Mouse (Mus musculus) forebrain, embryonic 12.5 days (tissue): ENCODE measurements around the gene Rpl37a. TPM values are rescaled to one million over a fixed set of nuclear protein-coding genes. Genes with fewer than 3 reads are reported as not detected.

Experiments
- ATAC-seq: fragments of 200-750 bp; cut with Nextera tagmentation; 2 replicates; pipeline ENCODE4 v1.8.0; 2017; ENCODE audit warnings: moderate TSS enrichment; ENCODE audit not compliant: low FRiP score
- H3K27ac ChIP-seq: fragments of 300-500 bp; sonication (generic); 2 replicates; pipeline ENCODE4 v1.5.1; 2016; ENCODE audit warnings: mild to moderate bottlenecking
- H3K27me3 ChIP-seq: fragments of 300-500 bp; sonication (generic); 2 replicates; pipeline ENCODE4 v1.6.1; 2016; ENCODE audit warnings: mild to moderate bottlenecking
- H3K36me3 ChIP-seq: fragments of 300-500 bp; sonication (generic); replicated peaks from 2 replicates; pipeline ENCODE4 v1.6.1; 2016; ENCODE audit warnings: mild to moderate bottlenecking
- H3K4me1 ChIP-seq: fragments of 300-500 bp; sonication (generic); 2 replicates; pipeline ENCODE4 v1.6.1; 2016
- H3K4me2 ChIP-seq: fragments of 300-500 bp; sonication (generic); 2 replicates; pipeline ENCODE4 v1.6.1; 2016; ENCODE audit warnings: mild to moderate bottlenecking, moderate library complexity
- H3K4me3 ChIP-seq: fragments of 300-500 bp; sonication (generic); replicated peaks from 2 replicates; pipeline ENCODE4 v1.5.1; 2016; ENCODE audit warnings: mild to moderate bottlenecking
- H3K9ac ChIP-seq: fragments of 300-500 bp; sonication (generic); 2 replicates; pipeline ENCODE4 v1.6.1; 2016; ENCODE audit warnings: mild to moderate bottlenecking
- H3K9me3 ChIP-seq: fragments of 300-500 bp; sonication (generic); 2 replicates; pipeline ENCODE4 v1.6.1; 2016
- WGBS: fragments of 180-500 bp; shearing (Covaris S2); methylation state at CpG from one replicate; pipeline ENCODE4 v1.1.7; 2016; 5-methylcytosine and 5-hydroxymethylcytosine counted together
- polyA plus RNA-seq: library from polyadenylated mRNA; unstranded; fragments of >200 nt; fragmentation: Nextera tagmentation; extraction: Ambion mirVana; gene quantifications from 2 replicates; pipeline ENCODE4 v1.2.1, GENCODE M21; 2016

Rpl37a gene
- polyA plus RNA-seq, 1 experiment from 2014 or later: 1,461 TPM

DNA sequence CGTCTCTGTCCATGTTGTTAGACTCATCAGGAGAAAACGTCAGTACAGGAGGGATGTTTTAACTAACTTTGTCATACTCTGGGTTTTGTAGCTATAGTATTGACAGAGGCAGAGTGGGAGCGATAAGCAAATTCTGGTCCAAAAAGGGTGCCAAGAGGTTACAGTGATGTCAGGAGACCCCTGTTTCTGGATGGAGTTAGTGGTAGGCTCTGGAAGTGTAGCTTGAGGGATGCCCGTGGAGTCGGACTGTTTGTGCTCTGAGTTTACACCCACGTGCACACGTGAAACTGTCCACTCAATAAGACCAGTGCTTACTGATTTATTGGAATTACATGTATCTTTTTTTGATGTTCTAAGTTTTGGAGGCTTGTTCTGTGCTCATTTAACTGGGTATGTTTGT, 6.5 kb downstream of the Rpl37a start:
- no peak for ATAC-seq
- WGBS: 92% methylated on average over 7 of the region's 7 CpGs
- H3K36me3 ChIP-seq: peaks cover 35% of the 10 kb centered on the region

DNA sequence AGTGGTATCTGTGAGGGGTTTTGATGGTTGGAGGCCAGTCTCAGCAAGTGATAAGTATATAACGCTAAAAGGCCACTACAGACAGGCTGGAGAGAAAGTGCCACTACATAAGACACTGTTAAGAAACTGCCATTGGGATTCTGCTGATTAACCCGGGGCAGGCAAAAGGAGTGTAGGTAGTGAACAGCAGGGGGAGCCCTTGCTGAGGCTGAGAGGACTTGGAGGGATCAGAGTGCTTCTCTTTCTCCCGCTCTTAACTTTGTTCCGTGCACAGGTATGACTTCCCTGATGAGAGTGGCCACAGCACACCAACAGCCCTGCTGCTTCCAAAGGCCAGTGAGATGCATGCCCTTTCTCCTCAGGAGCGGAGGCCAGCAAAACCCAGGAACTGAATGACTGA, 7.8 kb downstream of the Rpl37a start:
- Histone ChIP-seq H3K9me3 (no peaks in the 10 kb centered on the region), H3K9ac (no peak overlapping the region), H3K4me1 (peaks cover 7% of the 10 kb centered on the region; the same call in 1 of the 2 replicates), H3K27me3 (no peaks in the 10 kb centered on the region), H3K27ac (no peak overlapping the region), H3K36me3 (peaks cover 24% of the 10 kb centered on the region), H3K4me2 (no peak overlapping the region), H3K4me3 (no peak overlapping the region)
- 16% methylated on average over 5 of the region's 5 CpGs for WGBS
- ATAC-seq: peak; percentile 62

More for the DNA sequence above, 6.5 kb downstream of the Rpl37a start:
- no peak overlapping the region for H3K27ac ChIP-seq
- H3K4me3 ChIP-seq: no peak overlapping the region
- no peaks in the 10 kb centered on the region for H3K27me3 ChIP-seq
- no peak overlapping the region for H3K9ac ChIP-seq
- H3K9me3 ChIP-seq: no peaks in the 10 kb centered on the region
- H3K4me1 ChIP-seq: peaks cover 15% of the 10 kb centered on the region
- H3K4me2 ChIP-seq: no peak overlapping the region

DNA sequence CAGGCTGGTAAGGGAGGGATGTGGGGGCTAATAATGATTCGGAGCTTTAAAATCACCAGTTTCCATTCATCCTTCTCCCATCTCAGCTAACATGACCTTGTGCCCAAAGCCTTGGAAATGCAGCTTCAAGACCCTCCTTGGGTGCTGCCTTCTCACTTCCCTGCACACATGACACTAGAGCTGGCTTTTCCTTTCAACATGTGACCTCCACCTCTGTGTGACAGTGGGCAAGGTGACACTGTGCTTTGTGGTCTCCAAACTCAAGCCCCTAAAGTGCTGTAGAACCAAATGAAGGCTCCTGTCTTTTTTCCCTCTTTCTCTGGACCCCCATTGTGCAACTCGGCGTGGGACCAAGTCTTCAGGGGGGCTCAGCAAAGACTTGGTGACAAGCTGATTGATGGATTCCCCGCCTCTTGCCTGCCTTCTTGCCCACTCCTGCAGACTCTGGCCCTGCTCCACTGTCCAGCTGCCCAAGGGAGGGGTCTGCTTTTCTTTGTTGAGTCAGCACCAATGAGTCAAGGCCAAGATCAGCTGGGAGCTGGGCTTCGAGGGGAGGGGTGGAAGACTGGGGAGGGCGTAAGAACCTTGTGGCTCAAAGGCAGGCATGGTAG, 9.1 kb downstream of the Rpl37a start:
- Histone ChIP-seq H3K36me3 (peaks cover 12% of the 10 kb centered on the region), H3K9ac (no peak overlapping the region), H3K27me3 (no peaks in the 10 kb centered on the region), H3K9me3 (no peaks in the 10 kb centered on the region), H3K4me3 (no peak overlapping the region), H3K27ac (no peak overlapping the region), H3K4me1 (peaks cover 7% of the 10 kb centered on the region; the same call in 1 of the 2 replicates), H3K4me2 (no peak overlapping the region)
- WGBS: 53% methylated on average over 6 of the region's 6 CpGs
- ATAC-seq: no peak

DNA sequence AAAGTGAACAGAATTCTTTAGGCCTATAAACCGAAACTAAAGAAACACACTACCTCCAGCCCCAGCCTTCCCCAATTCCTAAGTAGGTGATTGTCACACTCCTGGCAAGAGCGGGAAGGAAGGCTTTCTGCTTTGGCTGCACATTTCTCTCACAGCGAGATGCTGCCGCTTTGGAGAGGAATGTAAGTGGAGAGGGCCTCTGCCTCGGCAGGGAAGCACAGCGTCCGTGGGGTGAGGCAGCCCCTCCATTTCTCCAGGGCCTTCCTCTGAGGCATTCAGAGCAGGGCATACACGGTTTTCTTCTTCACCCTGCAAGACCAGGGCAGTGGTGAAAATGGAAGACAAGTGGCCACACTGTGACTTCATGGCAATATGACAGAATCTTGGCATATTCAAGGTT, 11.6 kb downstream of the Rpl37a start:
- H3K4me1 ChIP-seq: peaks cover 7% of the 10 kb centered on the region; the same call in 1 of the 2 replicates
- H3K27ac ChIP-seq: no peak overlapping the region
- WGBS: 44% methylated on average over 8 of the region's 8 CpGs
- peaks cover 4% of the 10 kb centered on the region; the same call in 1 of the 2 replicates for H3K36me3 ChIP-seq
- no peak overlapping the region for H3K9ac ChIP-seq
- H3K4me2 ChIP-seq: no peak overlapping the region
- no peaks in the 10 kb centered on the region for H3K9me3 ChIP-seq
- no peak for ATAC-seq
- no peak overlapping the region for H3K4me3 ChIP-seq
- H3K27me3 ChIP-seq: no peaks in the 10 kb centered on the region

DNA sequence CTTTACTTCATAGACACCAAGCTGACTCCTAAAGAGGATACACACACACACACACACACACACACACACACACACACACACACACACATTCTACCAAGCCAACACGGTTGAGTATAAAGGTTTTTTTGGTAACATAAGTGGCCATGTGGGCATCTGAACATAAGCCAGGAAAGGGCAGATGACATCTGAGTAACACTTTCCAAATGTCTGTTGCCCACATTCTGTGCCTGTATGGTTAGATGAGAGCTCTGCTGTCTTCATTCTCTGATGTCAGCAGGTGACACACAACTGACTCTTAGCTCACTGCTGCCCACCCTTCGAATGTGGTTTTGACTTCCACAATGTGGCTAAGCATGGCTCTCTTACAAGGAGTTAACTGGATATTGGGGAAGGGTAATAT, 13.3 kb downstream of the Rpl37a start:
- Histone ChIP-seq H3K36me3 (peaks cover 4% of the 10 kb centered on the region; the same call in 1 of the 2 replicates), H3K9ac (no peak overlapping the region), H3K27me3 (no peaks in the 10 kb centered on the region), H3K9me3 (no peaks in the 10 kb centered on the region), H3K4me3 (no peak overlapping the region), H3K4me1 (peaks cover 7% of the 10 kb centered on the region; the same call in 1 of the 2 replicates), H3K4me2 (no peak overlapping the region), H3K27ac (no peak overlapping the region)
- no peak for ATAC-seq
- WGBS: 94% methylated on average over 2 of the region's 2 CpGs

DNA sequence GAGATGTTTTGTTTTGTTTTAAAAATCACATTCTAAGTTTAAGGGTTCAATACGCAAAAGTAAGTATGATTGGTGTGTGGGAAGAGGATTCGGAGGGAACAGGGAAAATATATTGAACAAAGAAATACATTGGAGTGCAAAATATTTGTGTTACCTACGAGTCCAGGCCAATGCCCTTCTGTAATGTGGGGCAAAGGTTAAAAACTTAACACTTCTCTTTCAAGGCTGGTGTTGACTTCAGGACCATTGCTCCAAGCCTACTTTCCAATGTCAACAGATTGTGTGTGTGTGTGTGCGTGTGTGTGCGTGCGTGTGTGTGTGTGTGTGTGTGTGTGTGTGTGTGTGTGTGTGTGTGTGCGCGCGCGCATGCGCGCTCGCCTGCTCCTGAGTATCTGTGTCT, 14.9 kb downstream of the Rpl37a start:
- no peaks in the 10 kb centered on the region; the same call in 1 of the 2 replicates for H3K4me1 ChIP-seq
- H3K9ac ChIP-seq: no peak overlapping the region
- no peaks in the 10 kb centered on the region for H3K27me3 ChIP-seq
- H3K27ac ChIP-seq: no peak overlapping the region
- no peaks in the 10 kb centered on the region for H3K9me3 ChIP-seq
- 90% methylated on average over 13 of the region's 13 CpGs for whole genome bisulfite sequencing
- ATAC-seq: no peak
- no peak overlapping the region for H3K4me3 ChIP-seq
- no peak overlapping the region for H3K4me2 ChIP-seq
- peaks cover 1% of the 10 kb centered on the region; the same call in 1 of the 2 replicates for H3K36me3 ChIP-seq

DNA sequence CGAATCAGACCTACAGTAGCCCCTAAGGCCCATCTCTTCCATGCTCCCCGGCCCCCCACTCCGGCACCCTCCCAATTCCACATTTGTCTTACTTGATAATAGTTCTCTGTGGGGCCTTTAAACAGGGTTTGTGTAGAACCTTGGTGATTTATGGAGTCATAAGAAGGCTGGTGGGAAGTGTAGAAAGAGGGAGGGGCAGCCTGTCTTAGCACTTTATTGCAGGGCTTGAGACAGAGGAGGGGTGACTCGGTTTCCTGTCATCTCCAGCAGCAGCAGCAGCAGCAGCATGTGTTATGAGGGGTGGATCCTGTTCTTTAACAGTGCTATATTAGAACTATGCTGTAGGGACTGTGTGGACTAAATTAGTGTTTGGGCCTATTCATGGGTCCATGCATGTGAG, 17.7 kb downstream of the Rpl37a start:
- ATAC-seq: no peak
- no peak overlapping the region for H3K4me3 ChIP-seq
- H3K36me3 ChIP-seq: no peaks in the 10 kb centered on the region
- H3K4me1 ChIP-seq: no peaks in the 10 kb centered on the region; the same call in 1 of the 2 replicates
- H3K27me3 ChIP-seq: no peaks in the 10 kb centered on the region
- no peak overlapping the region for H3K4me2 ChIP-seq
- H3K9ac ChIP-seq: no peak overlapping the region
- 95% methylated on average over 4 of the region's 4 CpGs for WGBS
- H3K9me3 ChIP-seq: no peaks in the 10 kb centered on the region
- no peak overlapping the region for H3K27ac ChIP-seq

DNA sequence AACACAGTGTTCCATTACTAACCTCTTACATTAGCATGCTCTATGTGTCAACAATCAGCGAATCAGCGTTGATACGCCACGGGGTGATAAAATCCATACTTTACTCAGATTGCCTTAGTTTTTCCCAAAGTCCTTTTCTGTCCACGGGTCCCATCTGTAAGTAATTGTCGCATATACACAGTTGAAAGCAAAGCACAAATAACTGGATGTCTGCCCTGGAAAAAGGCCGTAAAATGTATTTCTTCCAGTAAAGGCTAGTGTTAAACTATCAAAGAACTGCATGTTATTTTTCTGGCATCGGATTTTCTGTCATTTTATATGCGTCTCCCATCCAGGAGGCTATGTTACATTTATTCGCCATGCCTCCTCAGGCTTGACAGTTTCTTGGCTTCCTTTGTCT, 19.0 kb downstream of the Rpl37a start:
- ATAC-seq: no peak
- Histone ChIP-seq H3K27me3 (no peaks in the 10 kb centered on the region), H3K9ac (no peak overlapping the region), H3K36me3 (no peaks in the 10 kb centered on the region), H3K27ac (no peak overlapping the region), H3K4me2 (no peak overlapping the region), H3K4me1 (no peaks in the 10 kb centered on the region; the same call in 1 of the 2 replicates), H3K4me3 (no peak overlapping the region), H3K9me3 (no peaks in the 10 kb centered on the region)
- 86% methylated on average over 10 of the region's 10 CpGs for whole genome bisulfite sequencing

DNA sequence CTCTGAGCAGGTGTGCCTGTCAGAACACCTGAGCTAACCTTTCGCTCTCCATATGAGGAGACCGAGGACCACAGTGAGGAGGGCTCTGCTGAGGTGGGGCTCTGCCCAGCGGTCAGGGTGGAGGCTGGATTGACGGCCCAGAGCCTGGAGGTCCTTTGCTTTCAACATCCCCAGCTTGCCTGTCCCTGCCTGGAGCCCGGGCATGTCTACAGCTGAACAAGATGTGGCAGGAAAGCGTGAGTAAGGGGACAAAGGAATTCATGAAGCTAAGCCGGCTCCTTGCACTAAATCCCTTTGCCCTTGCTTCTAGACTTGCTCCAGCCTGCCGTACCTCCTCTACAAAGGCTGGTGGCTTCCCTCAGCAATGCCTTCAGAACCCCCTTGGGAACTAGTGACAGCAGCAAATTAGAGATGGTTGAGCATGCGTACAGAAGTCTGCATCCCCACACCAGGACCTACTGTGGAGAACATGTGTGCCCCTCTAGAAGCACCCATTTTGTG, 22.2 kb downstream of the Rpl37a start:
- WGBS: 78% methylated on average over 9 of the region's 9 CpGs
- Histone ChIP-seq H3K9ac (no peak overlapping the region), H3K27ac (no peak overlapping the region), H3K4me3 (no peak overlapping the region), H3K27me3 (no peaks in the 10 kb centered on the region), H3K4me2 (no peak overlapping the region), H3K9me3 (no peaks in the 10 kb centered on the region), H3K36me3 (no peaks in the 10 kb centered on the region), H3K4me1 (peaks cover 2% of the 10 kb centered on the region; the same call in 1 of the 2 replicates)
- ATAC-seq: no peak

DNA sequence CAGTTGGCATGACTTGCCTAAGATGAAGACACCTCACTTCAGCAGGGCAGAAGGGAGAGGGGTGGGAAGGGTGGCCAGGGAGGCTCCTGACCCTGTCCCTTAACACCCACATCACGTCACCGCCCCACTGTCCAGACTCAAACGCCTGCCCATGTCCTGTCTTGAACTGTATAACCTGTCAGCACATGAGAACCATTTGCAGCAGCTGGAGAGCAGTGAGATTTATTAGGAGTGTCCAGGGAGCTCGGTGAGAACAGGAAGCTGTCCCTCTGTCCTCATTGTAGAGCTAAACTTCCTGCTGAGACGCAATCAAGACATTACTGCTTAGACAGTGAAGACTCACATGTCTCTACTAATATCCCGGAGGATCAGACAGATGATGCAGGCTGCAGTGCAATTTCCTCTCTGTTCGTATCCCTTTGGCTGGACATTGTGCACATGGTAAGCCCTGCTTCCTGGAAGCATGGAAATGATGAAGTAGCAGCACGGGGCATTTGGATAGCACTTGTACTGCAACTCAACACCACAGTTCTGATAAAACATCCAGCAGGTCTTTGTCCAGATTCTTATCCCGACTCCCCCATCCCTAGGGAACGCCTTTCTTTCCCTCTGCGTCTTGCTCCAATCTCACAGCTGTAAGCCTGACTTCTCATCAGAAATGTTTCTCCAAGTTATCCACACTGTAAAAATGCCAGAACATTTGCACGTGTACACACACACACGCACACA, 25.5 kb downstream of the Rpl37a start:
- Histone ChIP-seq H3K9ac (no peak overlapping the region), H3K27ac (no peak overlapping the region), H3K27me3 (no peaks in the 10 kb centered on the region), H3K9me3 (no peaks in the 10 kb centered on the region), H3K4me1 (peaks cover 15% of the 10 kb centered on the region), H3K4me3 (no peak overlapping the region), H3K4me2 (no peak overlapping the region), H3K36me3 (no peaks in the 10 kb centered on the region)
- 74% methylated on average over 13 of the region's 13 CpGs for WGBS
- no peak for ATAC-seq

DNA sequence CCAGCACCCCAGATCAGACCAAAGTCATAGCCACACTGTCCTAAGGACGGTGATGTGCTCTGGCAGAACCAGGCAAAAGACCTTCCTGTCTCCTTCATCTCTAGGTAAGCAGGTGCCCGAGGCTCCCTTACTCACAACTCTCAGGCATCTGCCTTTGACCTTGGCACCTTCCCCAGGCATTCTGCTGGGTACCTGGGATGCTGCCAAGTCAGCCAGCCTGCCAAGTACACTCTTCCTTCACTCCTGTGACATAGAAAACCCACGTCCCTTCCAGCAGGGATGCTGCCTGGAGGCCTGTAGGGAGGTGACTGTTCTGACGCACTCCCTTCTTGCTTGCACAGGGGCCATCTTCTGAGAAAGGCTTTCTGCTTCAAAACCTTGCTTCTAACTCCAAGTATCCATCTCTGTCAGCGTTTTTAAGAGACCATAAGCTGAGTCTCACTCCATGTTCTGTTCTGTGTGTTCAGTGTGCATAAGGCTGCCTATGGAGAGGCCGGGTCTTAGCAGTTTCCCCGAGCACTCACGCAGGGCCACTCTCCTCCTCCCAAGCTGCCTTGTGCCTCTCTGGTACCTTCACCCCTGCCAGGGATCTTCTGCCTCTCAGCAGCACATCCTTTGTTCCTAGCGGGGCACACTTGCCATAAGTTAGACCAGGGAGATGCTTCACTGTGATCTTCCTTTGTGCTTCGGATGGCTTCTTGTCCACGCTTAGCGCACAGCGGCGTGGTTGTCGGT, 28.0 kb downstream of the Rpl37a start:
- peaks cover 15% of the 10 kb centered on the region for H3K4me1 ChIP-seq
- whole genome bisulfite sequencing: 69% methylated on average over 15 of the region's 15 CpGs
- ATAC-seq: no peak

DNA sequence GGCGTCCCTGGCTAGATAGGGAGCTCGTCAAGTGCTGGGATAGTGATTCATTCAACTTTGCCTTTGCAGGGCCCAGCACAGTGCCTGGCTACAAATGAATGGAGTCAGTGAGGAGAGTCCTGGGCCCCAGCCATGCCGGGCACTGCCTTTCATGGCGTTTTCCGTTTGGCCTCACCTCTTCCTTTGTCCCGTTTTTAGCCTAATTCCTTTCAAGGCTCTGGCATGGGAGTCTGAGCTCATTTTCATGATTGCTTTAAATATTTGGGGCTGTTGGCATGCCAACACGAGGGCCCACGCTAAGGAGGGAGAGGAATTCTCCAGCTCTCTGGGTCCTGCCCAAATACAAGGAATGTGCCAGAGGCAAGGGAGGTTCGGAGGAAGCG, 28.6 kb downstream of the Rpl37a start:
- no peak overlapping the region for H3K4me2 ChIP-seq
- H3K9ac ChIP-seq: no peak overlapping the region
- peaks cover 15% of the 10 kb centered on the region for H3K4me1 ChIP-seq
- H3K36me3 ChIP-seq: no peaks in the 10 kb centered on the region
- ATAC-seq: no peak
- no peak overlapping the region for H3K4me3 ChIP-seq
- peak overlapping the region; percentile 61; the same call in 1 of the 2 replicates for H3K27ac ChIP-seq
- no peaks in the 10 kb centered on the region for H3K27me3 ChIP-seq
- H3K9me3 ChIP-seq: no peaks in the 10 kb centered on the region
- WGBS: 40% methylated on average over 10 of the region's 10 CpGs

More for the DNA sequence above, 28.0 kb downstream of the Rpl37a start:
- Histone ChIP-seq H3K9me3 (no peaks in the 10 kb centered on the region), H3K27ac (peak overlapping the region; percentile 61; the same call in 1 of the 2 replicates), H3K27me3 (no peaks in the 10 kb centered on the region), H3K4me3 (no peak overlapping the region), H3K36me3 (no peaks in the 10 kb centered on the region), H3K4me2 (no peak overlapping the region), H3K9ac (no peak overlapping the region)
